Mouse (Mus musculus): ENCODE results near the gene Trim7.

DNA sequence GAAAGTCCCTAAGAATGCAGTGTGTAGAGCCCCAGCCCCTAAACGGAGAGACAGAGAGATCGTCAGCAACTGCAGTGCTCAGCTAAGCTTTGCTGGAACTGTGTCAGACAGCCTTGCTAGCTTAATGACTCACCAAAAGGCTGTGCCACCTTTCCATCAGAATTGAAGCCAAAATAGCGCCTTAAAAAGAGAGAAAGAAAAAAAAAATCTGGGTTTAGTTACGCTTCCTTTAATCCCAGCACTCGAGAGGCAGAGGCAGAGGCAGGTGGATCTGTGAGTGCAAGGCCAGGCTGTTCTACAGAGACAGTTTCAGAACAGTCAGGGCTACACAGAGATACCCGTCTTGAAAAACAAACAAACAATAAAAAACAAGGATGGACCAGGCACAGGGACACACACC lies 18.4 kb downstream of the Trim7 start:
- no peak for TF ChIP-seq BHLHE40 (IDR thresholded peaks at IDR 0.05; ENCODE audit: borderline replicate concordance, low read depth, low read length)
- TF ChIP-seq CTCF (IDR thresholded peaks at IDR 0.05 in 2 of 3, conservative IDR thresholded peaks at IDR 0.05 in 1 of 3; ENCODE audit: control insufficient read depth in 1 of 3, insufficient read depth in 1 of 3, low read depth in 2 of 3, low read length in 3 of 3, poor library complexity in 1 of 3, severe bottlenecking in 1 of 3): no peak
- TF ChIP-seq POLR2A (IDR thresholded peaks at IDR 0.05; ENCODE audit: control insufficient read depth in 1 of 2, insufficient read depth in 1 of 2, low read depth in 1 of 2, low read length in 2 of 2, poor library complexity in 1 of 2): no peak
- no peak for TF ChIP-seq MAFK (IDR thresholded peaks at IDR 0.05; ENCODE audit: borderline replicate concordance, low read depth, low read length)
- TF ChIP-seq ZC3H11A (IDR thresholded peaks at IDR 0.05; ENCODE audit: low read depth, low read length): no peak
- TF ChIP-seq USF1 (IDR thresholded peaks at IDR 0.05; ENCODE audit: low read depth, low read length): no peak
- TF ChIP-seq EP300 (IDR thresholded peaks at IDR 0.05; ENCODE audit: low read depth in 1 of 2, low read length in 2 of 2): no peak
- no peak for TF ChIP-seq SIN3A (IDR thresholded peaks at IDR 0.05; ENCODE audit: low read length)
- no peak for TF ChIP-seq E2F4 (IDR thresholded peaks at IDR 0.05; ENCODE audit: borderline replicate concordance, low read depth, low read length)
